ENCODE assay signal across 14 mouse cellular contexts in genomic region chr11:9116916-9117315, GRCm38 (mm10). TPM values are rescaled to one million over a fixed set of nuclear protein-coding genes. Genes with fewer than 3 reads are reported as not detected.
DNase-seq lines count a peak whose midpoint lies in the region; ATAC-seq and TF ChIP-seq lines count a peak whose summit lies in the region.
"Had no signal": no experiment of that assay in that cellular context is flagged by ENCODE, and none has a peak within 500 bp of the region (broad histone marks: within the 10 kb centered on the region; RNA-seq: fewer than 3 reads in every experiment).

No protein-coding gene starts in this region.

- intact Hi-C loops in heart, postnatal 25 days (cut with DNase I) = loop anchor here (5.0 kb wide), 2 partner anchors 65 to 105 kb away; partner anchors contain the start of gene Hus1
- intact Hi-C loops in heart, postnatal 10 days (cut with DNase I) = no loop called here

- WGBS in heart, embryonic 14.5 days = 1% methylated on average over 3 of the region's 3 CpGs
- WGBS in midbrain, embryonic 13.5 days = 4% methylated on average over 3 of the region's 3 CpGs
- WGBS in midbrain, embryonic 14.5 days = 5% methylated on average over 3 of the region's 3 CpGs

- peak overlapping the region; percentile 74; the same call in 1 of the 2 replicates for H3K9ac ChIP-seq in heart, embryonic 14.5 days (ENCODE audit: low read length)
- H3K9ac ChIP-seq in midbrain, embryonic 13.5 days (replicated peaks) = no peak overlapping the region
- H3K9ac ChIP-seq in midbrain, embryonic 14.5 days (replicated peaks; ENCODE audit: low read length) = no peak overlapping the region
- H3K9ac ChIP-seq: forebrain, embryonic 12.5 days; intestine, embryonic 15.5 days had no signal

- no peak for TF ChIP-seq CTCF in G1E (IDR thresholded peaks at IDR 0.05; ENCODE audit: low read depth, low read length)

- H3K9me3 ChIP-seq in heart, embryonic 14.5 days (ENCODE audit: control insufficient read depth, low read length) = no peaks in the 10 kb centered on the region
- no peaks in the 10 kb centered on the region for H3K9me3 ChIP-seq in midbrain, embryonic 13.5 days
- no peaks in the 10 kb centered on the region for H3K9me3 ChIP-seq in midbrain, embryonic 14.5 days (ENCODE audit: control insufficient read depth, low read length)
- H3K9me3 ChIP-seq in G1E (replicated peaks) = no peaks in the 10 kb centered on the region
- H3K9me3 ChIP-seq: forebrain, embryonic 12.5 days; hindbrain, embryonic 10.5 days; intestine, embryonic 15.5 days had no signal

- H3K4me1 ChIP-seq in heart, embryonic 14.5 days (ENCODE audit: control insufficient read depth in 2 of 2, insufficient read depth in 2 of 2, low read length in 2 of 2) = peaks cover 15 to 19% of the 10 kb centered on the region in 2 experiments
- peaks cover 32% of the 10 kb centered on the region for H3K4me1 ChIP-seq in midbrain, embryonic 13.5 days (replicated peaks)
- H3K4me1 ChIP-seq in midbrain, embryonic 14.5 days (ENCODE audit: control insufficient read depth, insufficient read depth, low read length) = peaks cover 24% of the 10 kb centered on the region
- H3K4me1 ChIP-seq in G1E (ENCODE audit: insufficient read depth, low read depth, low read length) = peaks cover 82% of the 10 kb centered on the region

- peak overlapping the region; percentile 83 to 87 for H3K27ac ChIP-seq in heart, embryonic 14.5 days (replicated peaks in 1 of 2; ENCODE audit: control insufficient read depth in 1 of 2, insufficient read depth in 1 of 2, low read depth in 2 of 2, low read length in 2 of 2)
- H3K27ac ChIP-seq in midbrain, embryonic 13.5 days = no peak overlapping the region
- no peak overlapping the region for H3K27ac ChIP-seq in midbrain, embryonic 14.5 days (replicated peaks; ENCODE audit: low read depth, low read length)
- H3K27ac ChIP-seq: forebrain, embryonic 12.5 days; gastrocnemius, adult 2 months; intestine, embryonic 15.5 days had no signal

- no peak for DNase-seq in heart, postnatal 25 days (ENCODE audit: low spot score)
- DNase-seq in midbrain, embryonic 14.5 days = no peak
- DNase-seq in G1E (ENCODE audit: low spot score) = no peak
- peak; percentile 17 for DNase-seq in heart, postnatal 10 days
- no peak for DNase-seq in spleen, postnatal 10 days (ENCODE audit: low spot score in 2 of 2)
- DNase-seq in urinary bladder, postnatal 4 days (ENCODE audit: low spot score in 2 of 2) = no peak
- DNase-seq: layer of hippocampus, postnatal 36 days had no signal

- H3K4me3 ChIP-seq in heart, embryonic 14.5 days (ENCODE audit: control insufficient read depth in 1 of 2, insufficient read depth in 1 of 2, low read depth in 1 of 2, low read length in 2 of 2) = no peak overlapping the region
- no peak overlapping the region for H3K4me3 ChIP-seq in midbrain, embryonic 13.5 days (replicated peaks)
- H3K4me3 ChIP-seq in midbrain, embryonic 14.5 days (replicated peaks; ENCODE audit: low read depth, low read length) = no peak overlapping the region
- peak overlapping the region; percentile 76; the same call in 1 of the 2 replicates for H3K4me3 ChIP-seq in G1E (ENCODE audit: low read depth, low read length)

- no peaks in the 10 kb centered on the region for H3K36me3 ChIP-seq in heart, embryonic 14.5 days (ENCODE audit: control insufficient read depth, insufficient read depth, low read length)
- no peaks in the 10 kb centered on the region for H3K36me3 ChIP-seq in midbrain, embryonic 13.5 days
- no peaks in the 10 kb centered on the region for H3K36me3 ChIP-seq in midbrain, embryonic 14.5 days (ENCODE audit: control insufficient read depth, insufficient read depth, low read length)
- H3K36me3 ChIP-seq in G1E (replicated peaks) = peaks cover 3% of the 10 kb centered on the region
- H3K36me3 ChIP-seq: forebrain, embryonic 12.5 days; hindbrain, embryonic 10.5 days; intestine, embryonic 15.5 days had no signal

- H3K4me2 ChIP-seq in heart, embryonic 14.5 days (ENCODE audit: low read length) = peak overlapping the region; percentile 92
- H3K4me2 ChIP-seq in midbrain, embryonic 13.5 days (replicated peaks) = 0 out of 2 replicates have a peak overlapping the region, but pooled peaks have one; percentile 99
- no peak overlapping the region for H3K4me2 ChIP-seq in midbrain, embryonic 14.5 days (ENCODE audit: low read length)

- ATAC-seq in heart, embryonic 14.5 days (ENCODE audit: insufficient number of reproducible peaks, insufficient read depth, low FRiP score, low read depth) = no peak
- ATAC-seq in midbrain, embryonic 13.5 days = no peak
- no peak for ATAC-seq in midbrain, embryonic 14.5 days (ENCODE audit: low FRiP score, low TSS enrichment)
- no peak for ATAC-seq in G1E (ENCODE audit: extremely low read depth, insufficient number of reproducible peaks, low FRiP score, poor library complexity, severe bottlenecking)
- ATAC-seq: activated CD4-positive, CD25-positive, alpha-beta regulatory T cell, adult 4 months had no signal

- peaks cover 2% of the 10 kb centered on the region; the same call in 1 of the 2 replicates for H3K27me3 ChIP-seq in heart, embryonic 14.5 days (ENCODE audit: control insufficient read depth, insufficient read depth, low read length)
- peaks cover 51% of the 10 kb centered on the region for H3K27me3 ChIP-seq in midbrain, embryonic 13.5 days
- H3K27me3 ChIP-seq in midbrain, embryonic 14.5 days (ENCODE audit: control insufficient read depth, insufficient read depth, low read length) = peaks cover 25% of the 10 kb centered on the region; the same call in 1 of the 2 replicates
- H3K27me3 ChIP-seq in G1E (ENCODE audit: insufficient read depth, low read length) = peaks cover 14% of the 10 kb centered on the region; the same call in 1 of the 2 replicates

RNA-seq across cellular contexts. Expression of gene Upp1, which starts 1.0 kb away (rescaled TPM):
- polyA plus RNA-seq in heart, embryonic 14.5 days (2014; fragmentation: Nextera tagmentation; extraction: Ambion mirVana) = 41.7 and 44.4 TPM in 2 replicates
- total RNA-seq in heart, postnatal 25 days (2021) = 1 to 10 TPM; 5.5 to 7.5 TPM
- polyA plus RNA-seq in midbrain, embryonic 13.5 days (2015; fragmentation: Nextera tagmentation; extraction: Ambion mirVana) = 3.4 and 3.5 TPM in 2 replicates
- 2.3 and 3.2 TPM in 2 replicates for polyA plus RNA-seq in midbrain, embryonic 14.5 days (2014; fragmentation: Nextera tagmentation; extraction: Ambion mirVana)
- total RNA-seq in G1E (2014; fragmentation: Nextera tagmentation) (23.7 and 37.0 TPM in 2 replicates), G1E (2017) (76.5 and 83.8 TPM in 2 replicates)
- 3.0 and 3.3 TPM in 2 replicates for polyA plus RNA-seq in G1E (2012)
- total RNA-seq in heart, postnatal 10 days (2021) = 10 to 100 TPM; 25.4 to 26.5 TPM

Comparison
In these comparisons a context has a peak if more than half of its experiments do, and no peak if none do; other contexts are left out.
1. DNase-seq: peak in heart, postnatal 10 days (2 of 2); none in heart, postnatal 25 days (single experiment), midbrain, embryonic 14.5 days (single experiment), G1E (single experiment), spleen, postnatal 10 days (0 of 2) and urinary bladder, postnatal 4 days (0 of 2).
2. H3K27ac ChIP-seq: peak in heart, embryonic 14.5 days (2 of 2); none in midbrain, embryonic 13.5 days (single experiment) and midbrain, embryonic 14.5 days (single experiment).